Mouse (Mus musculus) heart, postnatal 25 days (tissue): ENCODE results near the gene Krt1. TPM values are rescaled to one million over a fixed set of nuclear protein-coding genes. Genes with fewer than 3 reads are reported as not detected.

Source experiments
- DNase-seq: peaks from one replicate; pipeline ENCODE4 v3.0.0; 2022; ENCODE audit warnings: low spot score
- intact Hi-C: fragments of 180-260 bp; cut with DNase I; formaldehyde crosslinking; loops from one replicate; pipeline ENCODE4 v1.15.1; 2025
- microRNA-seq: library from miRNA; unstranded; fragments of <30 nt; microRNA quantifications from one replicate; pipeline ENCODE4 v1.2.0, GENCODE M21; 2022
- total RNA-seq, 2 experiments: library from RNA; stranded (reverse); gene quantifications; 2 replicates each; pipeline ENCODE4 v1.2.3; 2021

Krt1 gene
- total RNA-seq, 2 experiments from 2014 or later, result not detected

GRCm38 (mm10) chr15:101821786-101822185, 28.8 kb downstream of the Krt1 start:
- DNase-seq, result no peak
- intact Hi-C loops, result no loop called here

- no peak for DNase-seq
- intact Hi-C loops, result no loop called here
These were observed 32.7 kb downstream of the Krt1 start, which contains the start of gene Krt2 for GRCm38 (mm10) chr15:101817875-101818274. Krt2 (minus strand) TSS chr15:101818169.

- intact Hi-C loops, result no loop called here
- DNase-seq, result no peak
These were observed 47.4 kb downstream of the Krt1 start for GRCm38 (mm10) chr15:101803052-101803822.

GRCm38 (mm10) chr15:101802296-101802835, 48.2 kb downstream of the Krt1 start, which contains the start of gene Krt73:
Krt73 (minus strand) TSS chr15:101802346.
- DNase-seq, result no peak
- intact Hi-C loops, result no loop called here

Small RNA genes lying within 50 kb of the gene (microRNA-seq; reads per million reads assigned to microRNA genes)
- gene Gm44356, result not detected

Other genes starting within 250 kb of the Krt1 start
- gene Gm5414, start 222.6 kb downstream of the Krt1 start, total RNA-seq, result not detected
- gene Gm5478, start 203.4 kb downstream of the Krt1 start, total RNA-seq, result not detected
- gene Krt6b, start 170.5 kb downstream of the Krt1 start, total RNA-seq, result not detected
- not detected for gene Krt6a, start 156.5 kb downstream of the Krt1 start, total RNA-seq
- not detected for gene Krt5, start 137.9 kb downstream of the Krt1 start, total RNA-seq
- not detected for gene Krt71, start 107.7 kb downstream of the Krt1 start, total RNA-seq
- gene Krt72, start 64.3 kb downstream of the Krt1 start, total RNA-seq, result not detected
- not detected for gene Krt73, start 48.4 kb downstream of the Krt1 start, total RNA-seq
- gene Krt2, start 32.6 kb downstream of the Krt1 start, total RNA-seq, result not detected
- not detected for gene Krt77, start 18.9 kb upstream of the Krt1 start, total RNA-seq
- not detected for gene Krt76, start 42.1 kb upstream of the Krt1 start, total RNA-seq
- not detected for gene Krt4, start 73.9 kb upstream of the Krt1 start, total RNA-seq
- gene Krt79, start 89.5 kb upstream of the Krt1 start, total RNA-seq, result not detected
- not detected for gene Krt78, start 103.5 kb upstream of the Krt1 start, total RNA-seq
- 1 to 10 TPM; 2.5 to 2.7 TPM for gene Krt8, start 153.7 kb upstream of the Krt1 start, total RNA-seq
- 1 to 10 TPM; 3.7 to 4.9 TPM for gene Krt18, start 177.4 kb upstream of the Krt1 start, total RNA-seq
- gene Eif4b, start 223.0 kb upstream of the Krt1 start, total RNA-seq, result 100 to 1,000 TPM; 131 to 144 TPM
- gene Tns2, start 249.6 kb upstream of the Krt1 start, total RNA-seq, result 100 to 1,000 TPM in 1 of 2 experiments, 10 to 100 TPM in 1; 98.6 to 118 TPM